Mouse (Mus musculus): ENCODE measurements at regions not wholly inside any gene's neighbourhood (a gene's known extent, or its start where the extent isn't known, plus 50 kb on each side); places are given as distances from the start of the nearest gene placed in this dataset.

DNA sequence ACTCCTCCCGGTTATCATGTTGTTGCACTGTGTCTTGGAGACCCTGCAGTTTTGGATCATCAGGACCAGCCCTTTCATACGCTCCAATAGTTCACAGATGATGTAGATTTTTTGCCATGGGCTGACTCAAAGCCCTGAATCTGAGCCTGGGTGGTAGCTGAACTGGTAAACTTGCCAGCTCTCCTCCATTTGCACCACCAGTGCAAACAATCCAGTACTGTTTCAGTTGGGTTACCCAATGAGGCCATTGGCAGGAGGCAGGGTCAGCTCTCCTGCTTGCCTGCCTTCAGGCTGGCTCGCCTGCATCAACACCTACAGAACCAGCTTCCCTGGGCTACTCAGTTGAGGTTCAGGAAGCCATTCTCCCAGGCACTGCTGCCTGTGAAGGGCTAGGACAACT is 102.6 kb downstream of the Dact1 start:
- no peak for TF ChIP-seq GATA4 (IDR thresholded peaks at IDR 0.05; ENCODE audit: insufficient replicate concordance, low read length)

- no peak for TF ChIP-seq GATA4 (IDR thresholded peaks at IDR 0.05; ENCODE audit: insufficient replicate concordance, low read length)
These were observed 107.3 kb downstream of the Dact1 start for GRCm38 (mm10) chr12:71416968-71417367.

DNA sequence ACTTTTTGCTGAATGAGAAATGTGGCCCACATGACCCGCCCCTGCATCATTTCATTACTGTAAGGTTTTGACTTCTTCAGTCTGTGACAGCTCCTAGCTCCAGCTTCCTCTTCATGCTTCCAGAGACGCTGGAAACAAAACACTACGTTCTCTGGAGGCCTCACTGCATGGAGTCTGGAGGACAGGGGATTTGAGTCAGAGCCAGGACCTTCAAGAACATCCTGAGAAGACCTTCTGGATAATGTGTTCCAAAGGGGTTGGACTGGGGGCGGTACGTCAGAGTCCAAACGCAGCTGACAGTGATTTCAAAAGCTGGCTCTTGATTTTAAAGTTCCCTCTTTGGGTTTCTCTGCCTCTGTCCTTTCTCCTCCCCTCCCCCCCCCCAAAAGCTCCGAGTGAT is 108.5 kb downstream of the Dact1 start:
- TF ChIP-seq GATA4 (IDR thresholded peaks at IDR 0.05; ENCODE audit: insufficient replicate concordance, low read length): no peak

DNA sequence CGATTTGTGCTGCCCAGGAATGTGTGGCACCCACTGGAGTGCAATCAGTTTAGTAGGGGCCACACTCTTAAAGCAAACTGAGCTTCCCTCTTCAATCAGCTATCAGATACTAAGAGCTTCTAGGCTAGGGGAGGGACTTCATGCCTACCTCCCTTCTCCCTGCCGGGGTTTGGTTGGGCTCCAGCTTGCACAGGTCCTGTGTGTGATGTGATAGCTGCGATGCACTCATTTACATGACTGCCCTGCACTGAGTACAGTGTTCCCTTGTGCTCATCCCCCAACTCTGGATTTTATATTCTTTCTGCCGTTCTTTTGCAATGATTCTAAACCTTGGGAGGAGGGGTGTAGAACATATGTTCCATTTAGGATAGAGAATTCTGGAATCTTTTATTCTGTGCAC is 109.5 kb downstream of the Dact1 start:
- TF ChIP-seq GATA4 (IDR thresholded peaks at IDR 0.05; ENCODE audit: insufficient replicate concordance, low read length): no peak

- TF ChIP-seq GATA4 (IDR thresholded peaks at IDR 0.05; ENCODE audit: insufficient replicate concordance, low read length): no peak
These were observed 116.5 kb downstream of the Dact1 start for GRCm38 (mm10) chr12:71426023-71426719.

DNA sequence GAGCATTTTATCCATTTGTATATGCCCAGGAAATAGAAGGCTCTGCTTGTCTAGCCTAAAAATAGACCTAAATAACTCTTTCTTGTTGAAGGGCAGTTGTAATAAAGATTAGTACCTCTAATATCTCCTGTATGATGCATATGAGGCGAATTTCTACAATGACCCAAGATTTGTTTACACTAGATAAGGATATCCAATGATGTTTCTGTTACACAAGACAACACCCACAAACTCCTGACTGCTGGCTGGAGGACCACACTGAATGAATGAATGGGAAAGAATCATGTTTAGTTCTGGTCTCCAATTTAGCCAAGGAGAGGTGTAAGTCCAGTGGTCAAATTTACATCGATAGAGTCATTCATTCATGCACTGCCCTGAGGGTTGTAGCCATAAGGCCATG is 118.3 kb downstream of the Dact1 start:
- no peak for TF ChIP-seq GATA4 (IDR thresholded peaks at IDR 0.05; ENCODE audit: insufficient replicate concordance, low read length)

DNA sequence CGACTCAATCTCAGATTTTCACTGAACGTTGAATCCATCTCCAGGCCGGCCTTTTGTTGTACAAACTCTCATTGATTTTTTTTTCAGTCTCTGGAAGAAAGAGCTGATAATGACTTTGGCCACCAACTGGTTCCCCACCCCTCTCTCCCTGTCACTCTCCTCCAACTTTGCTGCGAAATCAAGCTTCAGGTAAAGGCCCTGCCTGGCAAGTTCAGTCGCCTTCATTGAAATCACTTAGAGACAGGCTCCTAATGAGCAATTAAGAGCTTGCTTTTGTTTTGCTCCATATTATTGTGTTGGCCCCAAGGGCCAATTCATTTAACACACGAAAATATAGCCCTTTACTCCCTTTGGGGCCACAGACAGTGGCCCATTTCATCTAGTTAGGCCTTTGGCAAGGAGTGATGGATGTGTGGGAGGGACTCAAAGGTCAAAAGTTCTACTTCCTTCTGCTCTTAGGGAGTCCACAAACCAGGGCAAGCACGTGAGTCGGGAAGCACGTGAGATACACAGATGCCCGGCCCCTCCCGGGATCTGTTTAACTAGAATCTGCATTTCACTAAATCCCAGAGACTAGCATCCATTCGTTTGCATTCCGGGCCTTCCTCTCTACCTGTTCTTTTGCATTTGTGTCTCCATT is 120.0 kb downstream of the Dact1 start:
- TF ChIP-seq GATA4 (IDR thresholded peaks at IDR 0.05; ENCODE audit: insufficient replicate concordance, low read length): no peak

- TF ChIP-seq GATA4 (IDR thresholded peaks at IDR 0.05; ENCODE audit: insufficient replicate concordance, low read length): no peak
These were observed 120.6 kb downstream of the Dact1 start for GRCm38 (mm10) chr12:71430331-71430730.

GRCm38 (mm10) chr12:71431116-71431515 is 121.4 kb downstream of the Dact1 start:
- no peak for TF ChIP-seq GATA4 (IDR thresholded peaks at IDR 0.05; ENCODE audit: insufficient replicate concordance, low read length)

GRCm38 (mm10) chr12:71433549-71434200 is 124.0 kb downstream of the Dact1 start:
- TF ChIP-seq GATA4 (IDR thresholded peaks at IDR 0.05; ENCODE audit: insufficient replicate concordance, low read length): no peak

GRCm38 (mm10) chr12:71438254-71438653 is 128.6 kb downstream of the Dact1 start:
- peak; percentile 51; the same call in 1 of the 2 replicates for TF ChIP-seq GATA4 (IDR thresholded peaks at IDR 0.05; ENCODE audit: insufficient replicate concordance, low read length)

DNA sequence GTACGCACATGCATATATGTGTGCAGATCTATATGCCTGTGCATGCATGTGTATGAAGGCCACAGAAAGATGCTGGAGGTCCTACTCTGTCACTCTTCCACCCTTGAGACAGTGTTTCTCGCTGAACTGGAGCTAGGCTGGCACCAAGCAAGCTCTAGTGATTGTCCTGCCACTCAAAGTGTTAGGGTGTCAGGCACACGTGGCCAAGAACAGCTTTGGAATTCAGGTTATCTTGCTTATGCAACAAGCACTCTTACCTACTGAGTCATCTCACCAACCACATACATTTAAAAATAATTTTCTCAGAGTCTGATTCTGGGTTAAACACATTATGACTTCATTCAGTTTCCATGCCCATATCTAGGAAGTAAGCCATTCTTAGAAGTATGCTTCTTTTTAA is 131.2 kb downstream of the Dact1 start:
- TF ChIP-seq GATA4 (IDR thresholded peaks at IDR 0.05; ENCODE audit: insufficient replicate concordance, low read length): no peak

- no peak for TF ChIP-seq GATA4 (IDR thresholded peaks at IDR 0.05; ENCODE audit: insufficient replicate concordance, low read length)
These were observed 131.6 kb downstream of the Dact1 start for GRCm38 (mm10) chr12:71441272-71441671.

- peak; percentile 85 for TF ChIP-seq GATA4 (IDR thresholded peaks at IDR 0.05; ENCODE audit: insufficient replicate concordance, low read length)
These were observed 136.7 kb downstream of the Dact1 start for GRCm38 (mm10) chr12:71446177-71446891.

GRCm38 (mm10) chr12:71446892-71447268 is 137.2 kb downstream of the Dact1 start:
- TF ChIP-seq GATA4 (IDR thresholded peaks at IDR 0.05; ENCODE audit: insufficient replicate concordance, low read length): peak; percentile 5; the same call in 1 of the 2 replicates

GRCm38 (mm10) chr12:71449032-71449431 is 139.3 kb downstream of the Dact1 start:
- no peak for TF ChIP-seq GATA4 (IDR thresholded peaks at IDR 0.05; ENCODE audit: insufficient replicate concordance, low read length)

Measured in liver, adult (tissue).